Mouse (Mus musculus) limb, embryonic 14.5 days (tissue): ENCODE data around the gene Nat9. TPM values are rescaled to one million over a fixed set of nuclear protein-coding genes. Genes with fewer than 3 reads are reported as not detected.

Experiments used
- ATAC-seq: fragments of 200-750 bp; cut with Nextera tagmentation; 2 replicates; pipeline ENCODE4 v1.8.0; 2017; ENCODE audit warnings: low read depth, moderate number of reproducible peaks, moderate TSS enrichment; ENCODE audit not compliant: low FRiP score
- DNase-seq: peaks from one replicate; pipeline ENCODE4 v3.0.0-alpha.2; 2015; ENCODE audit warnings: low spot score
- H3K27ac ChIP-seq: fragments of 300-500 bp; sonication (generic); replicated peaks from 2 replicates; pipeline ENCODE4 v1.5.1; 2014; ENCODE audit warnings: low read depth, mild to moderate bottlenecking, low read length, moderate library complexity, mixed read lengths
- H3K27me3 ChIP-seq: fragments of 300-500 bp; sonication (generic); 2 replicates; pipeline ENCODE4 v1.6.1; 2014; ENCODE audit warnings: low read length, mixed read lengths; ENCODE audit not compliant: control insufficient read depth, insufficient read depth
- H3K36me3 ChIP-seq: fragments of 300-500 bp; sonication (generic); 2 replicates; pipeline ENCODE4 v1.6.1; 2014; ENCODE audit warnings: mild to moderate bottlenecking, low read length, moderate library complexity, mixed read lengths; ENCODE audit not compliant: control insufficient read depth, insufficient read depth
- H3K4me1 ChIP-seq: fragments of 300-500 bp; sonication (generic); 2 replicates; pipeline ENCODE4 v1.6.1; 2014; ENCODE audit warnings: antibody characterized with exemption, low read length, mixed read lengths; ENCODE audit not compliant: control insufficient read depth, insufficient read depth
- H3K4me2 ChIP-seq: fragments of 300-500 bp; sonication (generic); replicated peaks from 2 replicates; pipeline ENCODE4 v1.6.1; 2014; ENCODE audit warnings: low read depth, mild to moderate bottlenecking, low read length, moderate library complexity; ENCODE audit not compliant: severe bottlenecking
- H3K4me3 ChIP-seq: fragments of 300-500 bp; sonication (generic); replicated peaks from 2 replicates; pipeline ENCODE4 v1.5.1; 2014; ENCODE audit warnings: low read length
- H3K9ac ChIP-seq: fragments of 300-500 bp; sonication (generic); 2 replicates; pipeline ENCODE4 v1.6.1; 2014; ENCODE audit warnings: mild to moderate bottlenecking, low read depth, low read length, moderate library complexity; ENCODE audit not compliant: severe bottlenecking
- H3K9me3 ChIP-seq: fragments of 300-500 bp; sonication (generic); 2 replicates; pipeline ENCODE4 v1.6.1; 2016; ENCODE audit warnings: low read length; ENCODE audit not compliant: control insufficient read depth
- POLR2A ChIP-seq: fragments of 200-500 bp; IDR thresholded peaks from 2 replicates; pipeline ENCODE4 v1.8.0; 2012; ENCODE audit warnings: inconsistent platforms, mild to moderate bottlenecking, moderate library complexity, borderline replicate concordance; ENCODE audit not compliant: insufficient read depth, insufficient read length; ENCODE audit errors: extremely low read depth
- WGBS: fragments of 180-500 bp; shearing (Covaris S2); extraction: QIAGEN DNeasy Blood & Tissue Kit; methylation state at CpG from one replicate; pipeline ENCODE4 v1.1.7; 2014; 5-methylcytosine and 5-hydroxymethylcytosine counted together
- polyA plus RNA-seq, 2 experiments: library from polyadenylated mRNA; depleted of rRNA in 1 of 2; stranded (reverse) in 1 of 2; unstranded in 1 of 2; fragments of >200 nt; fragmentation: Nextera tagmentation in 1 of 2; extraction: Ambion mirVana in 1 of 2; gene quantifications; 2 replicates each; pipeline versions ENCODE4 v1.2.1 to v1.2.3; 2012 to 2014

Nat9 gene
- polyA plus RNA-seq, 2 experiments: 20.0 to 32.1 TPM

DNA sequence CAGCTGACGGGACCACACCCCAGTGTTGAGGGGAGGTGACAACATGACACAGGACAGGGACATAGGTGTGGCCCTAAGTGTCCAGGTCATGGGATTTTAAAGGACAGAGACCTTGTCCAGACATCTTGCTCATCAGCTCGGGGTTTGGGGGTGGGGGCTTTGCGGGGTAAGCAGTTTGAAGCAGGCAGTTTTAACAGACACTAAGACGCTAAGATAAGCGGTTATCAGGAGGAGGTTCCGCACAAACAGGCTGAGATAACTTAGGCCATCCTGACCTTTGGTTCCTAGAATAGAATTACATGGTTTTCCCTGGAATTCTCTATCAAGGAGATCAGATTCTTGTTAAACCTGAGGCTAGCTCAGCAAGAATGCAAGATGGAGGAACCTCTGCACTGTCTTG lies 7.0 kb upstream of the Nat9 start:
- 86% methylated on average over 6 of the region's 6 CpGs for WGBS
- H3K27ac ChIP-seq: no peak overlapping the region
- H3K9ac ChIP-seq: no peak overlapping the region
- no peak for TF ChIP-seq POLR2A
- no peak for DNase-seq
- no peaks in the 10 kb centered on the region for H3K27me3 ChIP-seq
- ATAC-seq: no peak
- no peaks in the 10 kb centered on the region for H3K9me3 ChIP-seq
- no peak overlapping the region for H3K4me2 ChIP-seq
- H3K36me3 ChIP-seq: peaks cover 12% of the 10 kb centered on the region
- no peak overlapping the region for H3K4me3 ChIP-seq
- H3K4me1 ChIP-seq: no peaks in the 10 kb centered on the region

- H3K36me3 ChIP-seq: peaks cover 2% of the 10 kb centered on the region; the same call in 1 of the 2 replicates
- H3K4me2 ChIP-seq: no peak overlapping the region
- no peak for TF ChIP-seq POLR2A
- H3K4me3 ChIP-seq: no peak overlapping the region
- H3K27ac ChIP-seq: no peak overlapping the region
- no peaks in the 10 kb centered on the region for H3K27me3 ChIP-seq
- ATAC-seq (no peak), DNase-seq (no peak)
- no peak overlapping the region for H3K9ac ChIP-seq
- 61% methylated on average over 9 of the region's 9 CpGs for WGBS
- H3K4me1 ChIP-seq: peaks cover 5% of the 10 kb centered on the region; the same call in 1 of the 2 replicates
- no peaks in the 10 kb centered on the region for H3K9me3 ChIP-seq
These were observed 4.5 kb upstream of the Nat9 start for GRCm38 (mm10) chr11:115192180-115192579.

GRCm38 (mm10) chr11:115189304-115189703 lies 1.6 kb upstream of the Nat9 start:
- TF ChIP-seq POLR2A: no peak
- DNase-seq: no peak
- no peak for ATAC-seq
- H3K4me2 ChIP-seq: no peak overlapping the region
- H3K9ac ChIP-seq: no peak overlapping the region
- no peak overlapping the region for H3K4me3 ChIP-seq
- no peak overlapping the region for H3K27ac ChIP-seq
- no peaks in the 10 kb centered on the region for H3K27me3 ChIP-seq
- peaks cover 10% of the 10 kb centered on the region; the same call in 1 of the 2 replicates for H3K4me1 ChIP-seq
- H3K36me3 ChIP-seq: no peaks in the 10 kb centered on the region
- WGBS: 90% methylated on average over 6 of the region's 6 CpGs
- H3K9me3 ChIP-seq: no peaks in the 10 kb centered on the region

DNA sequence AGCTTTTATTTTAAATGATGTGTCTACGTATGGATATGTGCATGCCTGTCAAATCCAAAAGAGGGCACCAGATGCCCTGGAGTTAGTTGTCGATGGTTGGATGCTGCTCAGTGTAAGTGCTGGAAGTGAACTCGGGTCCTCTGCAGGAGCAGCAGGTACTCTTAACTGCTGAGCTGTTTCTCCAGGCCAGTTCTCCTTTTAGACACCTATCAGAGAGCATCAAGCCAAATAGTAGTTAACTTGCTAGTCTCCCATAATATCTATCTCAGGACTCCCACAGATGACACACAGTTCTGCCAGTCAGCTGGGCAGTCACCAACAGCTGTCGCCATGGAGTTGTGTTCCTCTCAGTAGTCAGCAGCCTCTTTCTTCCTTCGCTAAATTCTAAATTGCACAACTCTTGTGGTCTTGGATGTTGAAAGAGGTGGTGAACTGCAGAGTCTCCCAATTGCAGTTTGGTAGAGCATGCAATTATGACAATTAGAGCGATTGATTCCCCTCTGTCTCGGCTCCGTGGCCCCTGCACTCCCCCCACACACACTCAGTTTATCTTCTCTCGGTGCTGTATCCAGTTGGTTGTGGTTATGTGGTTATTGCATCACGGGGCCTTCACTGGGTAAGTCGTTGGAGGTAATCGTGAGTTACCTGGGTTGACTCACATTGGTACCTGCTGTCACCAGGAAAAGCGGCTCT lies 1.0 kb upstream of the Nat9 start:
- no peak overlapping the region for H3K4me3 ChIP-seq
- no peak overlapping the region for H3K27ac ChIP-seq
- 87% methylated on average over 13 of the region's 13 CpGs for WGBS
- peaks cover 10% of the 10 kb centered on the region; the same call in 1 of the 2 replicates for H3K4me1 ChIP-seq
- no peak for ATAC-seq
- no peaks in the 10 kb centered on the region for H3K9me3 ChIP-seq
- H3K27me3 ChIP-seq: no peaks in the 10 kb centered on the region
- no peak for DNase-seq
- TF ChIP-seq POLR2A: no peak
- H3K36me3 ChIP-seq: no peaks in the 10 kb centered on the region
- no peak overlapping the region for H3K4me2 ChIP-seq
- H3K9ac ChIP-seq: no peak overlapping the region

- H3K4me3 ChIP-seq: peak within 1 kb of the TSS; percentile 64
- peak within 1 kb of the TSS; percentile 54; the same call in 1 of the 2 replicates for H3K27ac ChIP-seq
- TF ChIP-seq POLR2A: peak; percentile 93; the same call in 1 of the 2 replicates
- ATAC-seq: peak; percentile 95
- under 1% methylated on average over 39 of the region's 39 CpGs for WGBS
- H3K4me2 ChIP-seq: peak within 1 kb of the TSS; percentile 69
- H3K4me1 ChIP-seq: peaks cover 10% of the 10 kb centered on the region; the same call in 1 of the 2 replicates
- no peaks in the 10 kb centered on the region for H3K36me3 ChIP-seq
- no peaks in the 10 kb centered on the region for H3K9me3 ChIP-seq
- H3K9ac ChIP-seq: peak within 1 kb of the TSS; percentile 70
- DNase-seq: peak; percentile 98
- H3K27me3 ChIP-seq: no peaks in the 10 kb centered on the region
These were observed 427 bp downstream of the Nat9 start, which contains the start of gene Tmem104 for GRCm38 (mm10) chr11:115187224-115187639. Gene Tmem104, plus strand, starts transcription at chr11:115187487.
